Mouse (Mus musculus) CH12.LX (cell line): ENCODE measurements around the gene Rps11. TPM values are rescaled to one million over a fixed set of nuclear protein-coding genes. Genes with fewer than 3 reads are reported as not detected.

Experiments used
- DNase-seq: peaks from one replicate; pipeline ENCODE4 v3.0.0-alpha.2; 2013; ENCODE audit errors: extremely low read depth
- H3K27ac ChIP-seq: 2 replicates; pipeline ENCODE4 v1.5.1; 2012; ENCODE audit warnings: low read depth, mild to moderate bottlenecking, control low read depth, moderate library complexity; ENCODE audit not compliant: insufficient read depth
- H3K27me3 ChIP-seq: replicated peaks from 2 replicates; pipeline ENCODE3; 2012; ENCODE audit warnings: inconsistent platforms
- H3K36me3 ChIP-seq, 2 experiments: replicated peaks in 1 of 2; 2 replicates each; pipeline versions ENCODE3 to v1.6.1; 2012; ENCODE audit warnings: inconsistent platforms in 1 of 2, low read length in 1 of 2, mild to moderate bottlenecking in 1 of 2, mixed read lengths in 1 of 2, moderate library complexity in 1 of 2; ENCODE audit not compliant: control insufficient read depth in 1 of 2, insufficient read depth in 1 of 2
- H3K4me1 ChIP-seq, 2 experiments: 2 replicates each; pipeline ENCODE4 v1.6.1; 2012; ENCODE audit warnings: inconsistent platforms in 1 of 2, moderate library complexity in 1 of 2; ENCODE audit not compliant: insufficient read depth in 2 of 2, control insufficient read depth in 1 of 2
- H3K4me2 ChIP-seq: 2 replicates; pipeline ENCODE4 v1.6.1; 2012; ENCODE audit warnings: low read depth, mild to moderate bottlenecking, control low read depth; ENCODE audit not compliant: poor library complexity, insufficient read depth, severe bottlenecking
- H3K4me3 ChIP-seq, 3 experiments: fragments of 150-350 bp in 1 of 3; sonication (generic) in 1 of 3; replicated peaks in 1 of 3; 2 replicates each; pipeline versions ENCODE3 to v1.5.1; 2011 to 2012; ENCODE audit warnings: low read depth in 2 of 3, low read length in 2 of 3, mild to moderate bottlenecking in 2 of 3, moderate library complexity in 2 of 3, control low read depth in 1 of 3, improper control_type of control experiment in 1 of 3, inconsistent platforms in 1 of 3, mixed read lengths in 1 of 3; ENCODE audit not compliant: poor library complexity in 1 of 3
- H3K79me2 ChIP-seq: replicated peaks from 2 replicates; pipeline ENCODE4 v1.6.1; 2012; ENCODE audit warnings: mild to moderate bottlenecking, moderate library complexity; ENCODE audit not compliant: control insufficient read depth, poor library complexity, insufficient read depth, severe bottlenecking; ENCODE audit errors: extremely low read depth
- H3K9ac ChIP-seq: 2 replicates; pipeline ENCODE4 v1.6.1; 2012; ENCODE audit warnings: low read depth, mild to moderate bottlenecking, control low read depth, moderate library complexity; ENCODE audit not compliant: insufficient read depth
- H3K9me3 ChIP-seq: replicated peaks from 2 replicates; pipeline ENCODE3; 2012; ENCODE audit warnings: low read length, inconsistent platforms, mixed read lengths
- BHLHE40 ChIP-seq: IDR thresholded peaks from 2 replicates; pipeline ENCODE4 v1.6.1; 2011; ENCODE audit warnings: mild to moderate bottlenecking, low read depth, low read length, improper control_type of control experiment
- CHD1 ChIP-seq: IDR thresholded peaks from 2 replicates; pipeline ENCODE4 v1.6.1; 2012; ENCODE audit warnings: low read depth, low read length, improper control_type of control experiment, inconsistent platforms
- CTCF ChIP-seq, 2 experiments: IDR thresholded peaks in 1 of 2; conservative IDR thresholded peaks in 1 of 2; 2 replicates each; pipeline ENCODE4 v1.5.1; 2011 to 2012; ENCODE audit warnings: low read depth in 2 of 2, low read length in 2 of 2, improper control_type of control experiment in 1 of 2, inconsistent platforms in 1 of 2, mild to moderate bottlenecking in 1 of 2, moderate library complexity in 1 of 2
- EP300 ChIP-seq: IDR thresholded peaks from 2 replicates; pipeline ENCODE4 v1.6.1; 2011; ENCODE audit warnings: low read length, improper control_type of control experiment
- ETS1 ChIP-seq: conservative IDR thresholded peaks from 2 replicates; pipeline ENCODE4 v1.6.1; 2012; ENCODE audit warnings: low read depth, mild to moderate bottlenecking, inconsistent platforms, low read length, improper control_type of control experiment, moderate library complexity
- GABPA ChIP-seq: IDR thresholded peaks from 2 replicates; pipeline ENCODE4 v1.6.1; 2012; ENCODE audit warnings: low read depth, low read length, improper control_type of control experiment, inconsistent platforms; ENCODE audit not compliant: insufficient replicate concordance
- HCFC1 ChIP-seq: IDR thresholded peaks from 2 replicates; pipeline ENCODE4 v1.6.1; 2012; ENCODE audit warnings: low read depth, mild to moderate bottlenecking, inconsistent platforms, low read length, improper control_type of control experiment
- JUND ChIP-seq: conservative IDR thresholded peaks from 2 replicates; pipeline ENCODE4 v1.6.1; 2011; ENCODE audit warnings: low read depth, low read length, improper control_type of control experiment
- KAT2A ChIP-seq: IDR thresholded peaks from 2 replicates; pipeline ENCODE4 v1.6.1; 2012; ENCODE audit warnings: low read length, improper control_type of control experiment, inconsistent platforms; ENCODE audit not compliant: insufficient replicate concordance
- MAX ChIP-seq: IDR thresholded peaks from 2 replicates; pipeline ENCODE4 v1.6.1; 2011; ENCODE audit warnings: low read length, improper control_type of control experiment
- MAZ ChIP-seq: IDR thresholded peaks from 2 replicates; pipeline ENCODE4 v1.6.1; 2012; ENCODE audit warnings: low read depth, mild to moderate bottlenecking, inconsistent platforms, low read length, improper control_type of control experiment, moderate library complexity
- MXI1 ChIP-seq: IDR thresholded peaks from 2 replicates; pipeline ENCODE4 v1.6.1; 2011; ENCODE audit warnings: mild to moderate bottlenecking, low read depth, low read length, improper control_type of control experiment
- MYC ChIP-seq: IDR thresholded peaks from 2 replicates; pipeline ENCODE4 v1.6.1; 2011; ENCODE audit warnings: low read depth, mild to moderate bottlenecking, improper control_type of control experiment, low read length
- NELFE ChIP-seq: IDR thresholded peaks from 2 replicates; pipeline ENCODE4 v1.6.1; 2011; ENCODE audit warnings: low read depth, low read length, improper control_type of control experiment
- NRF1 ChIP-seq: IDR thresholded peaks from 2 replicates; pipeline ENCODE4 v1.6.1; 2014; ENCODE audit warnings: low read depth, mild to moderate bottlenecking, inconsistent platforms, low read length, improper control_type of control experiment, moderate library complexity
- PAX5 ChIP-seq: IDR thresholded peaks from 2 replicates; pipeline ENCODE4 v1.6.1; 2012; ENCODE audit warnings: low read length, inconsistent platforms, mixed read lengths
- POLR2AphosphoS2 ChIP-seq: IDR thresholded peaks from 2 replicates; pipeline ENCODE4 v1.6.1; 2011; ENCODE audit warnings: low read depth, low read length, improper control_type of control experiment
- RAD21 ChIP-seq: IDR thresholded peaks from 2 replicates; pipeline ENCODE4 v1.6.1; 2011; ENCODE audit warnings: low read depth, mild to moderate bottlenecking, low read length, improper control_type of control experiment, moderate library complexity
- SMC3 ChIP-seq: IDR thresholded peaks from 2 replicates; pipeline ENCODE4 v1.6.1; 2011; ENCODE audit warnings: low read depth, low read length, improper control_type of control experiment
- TBP ChIP-seq: conservative IDR thresholded peaks from 2 replicates; pipeline ENCODE4 v1.6.1; 2011; ENCODE audit warnings: low read depth, low read length, improper control_type of control experiment
- TCF12 ChIP-seq: IDR thresholded peaks from 2 replicates; pipeline ENCODE4 v1.6.1; 2014; ENCODE audit warnings: low read depth, mild to moderate bottlenecking, inconsistent platforms, low read length, improper control_type of control experiment
- USF1 ChIP-seq: IDR thresholded peaks from 2 replicates; pipeline ENCODE4 v1.6.1; 2014; ENCODE audit warnings: low read depth, mild to moderate bottlenecking, inconsistent platforms, low read length, improper control_type of control experiment
- USF2 ChIP-seq: conservative IDR thresholded peaks from 2 replicates; pipeline ENCODE4 v1.6.1; 2011; ENCODE audit warnings: low read depth, low read length, improper control_type of control experiment
- ZC3H11A ChIP-seq: IDR thresholded peaks from 2 replicates; pipeline ENCODE4 v1.6.1; 2012; ENCODE audit warnings: low read depth, mild to moderate bottlenecking, inconsistent platforms, low read length, improper control_type of control experiment
- ZKSCAN1 ChIP-seq: IDR thresholded peaks from 2 replicates; pipeline ENCODE4 v1.6.1; 2012; ENCODE audit warnings: low read depth, inconsistent platforms, low read length, improper control_type of control experiment, borderline replicate concordance
- ZMIZ1 ChIP-seq: IDR thresholded peaks from 2 replicates; pipeline ENCODE4 v1.6.1; 2012; ENCODE audit warnings: low read depth, mild to moderate bottlenecking, inconsistent platforms, low read length, improper control_type of control experiment
- ZNF384 ChIP-seq: IDR thresholded peaks from 2 replicates; pipeline ENCODE4 v1.6.1; 2012; ENCODE audit warnings: low read depth, low read length, improper control_type of control experiment, inconsistent platforms
- dilution Hi-C: fragments of 300-500 bp; cut with MboI; formaldehyde crosslinking; loops from 2 replicates; pipeline ENCODE4 v1.14.3; 2020; ENCODE audit warnings: low sequenced_read_pairs; ENCODE audit not compliant: extremely low pct_unique_long_range_greater_than_20kb, extremely low pct_ligation_motif_present
- in situ Hi-C: fragments of 300-500 bp; cut with MboI; formaldehyde crosslinking; loops from 3 replicates; pipeline ENCODE4 v1.14.3; 2019; ENCODE audit warnings: low sequenced_read_pairs, low pct_ligation_motif_present, low pct_unique_long_range_greater_than_20kb, mixed read lengths
- polyA plus RNA-seq: library from polyadenylated mRNA; unstranded; fragments of >175 nt; gene quantifications from 2 replicates; pipeline ENCODE4 v1.2.1, GENCODE M21; 2012; ENCODE audit warnings: low read depth; ENCODE audit not compliant: insufficient read length
- total RNA-seq, 2 experiments: library from RNA; depleted of rRNA; stranded (reverse); fragments of 300-350 nt in 1 of 2; fragments of >200 nt in 1 of 2; gene quantifications; 2 replicates each; pipeline ENCODE4 v1.2.3; 2012 to 2014

Rps11 gene
- total and polyA plus RNA-seq, 3 experiments, result 898 to 1,839 (median 1,699) TPM

GRCm38 (mm10) chr7:45133446-45134159 is 9.4 kb upstream of the Rps11 start:
- H3K9ac ChIP-seq, result no peak overlapping the region
- dilution Hi-C loops, result no loop called here
- H3K27ac ChIP-seq, result no peak overlapping the region
- in situ Hi-C loops, result no loop called here
- no peaks in the 10 kb centered on the region for H3K79me2 ChIP-seq
- H3K36me3 ChIP-seq, result peaks cover 0 to 23% of the 10 kb centered on the region in 2 experiments
- peak in 1 of 2 experiments; percentile 42; a peak in 2 of 4 replicates for TF ChIP-seq CTCF (conservative IDR thresholded peaks at IDR 0.05 in 1 of 2, IDR thresholded peaks at IDR 0.05 in 1 of 2; ENCODE audit: low read depth in 2 of 2, low read length in 2 of 2)
- no peak for TF ChIP-seq POLR2AphosphoS2
- TF ChIP-seq, all 38 proteins: peak for 1
- DNase-seq, result no peak
- H3K4me2 ChIP-seq, result no peak overlapping the region
- H3K4me1 ChIP-seq, result peaks cover 7 to 30% of the 10 kb centered on the region in 2 experiments
- H3K27me3 ChIP-seq, result no peaks in the 10 kb centered on the region
- H3K4me3 ChIP-seq, result no peak overlapping the region
- peaks cover 3% of the 10 kb centered on the region for H3K9me3 ChIP-seq

GRCm38 (mm10) chr7:45131850-45132249 is 7.6 kb upstream of the Rps11 start:
- dilution Hi-C loops, result no loop called here

GRCm38 (mm10) chr7:45129776-45130512 is 5.7 kb upstream of the Rps11 start:
- Histone ChIP-seq H3K4me1 (peaks cover 7 to 24% of the 10 kb centered on the region in 2 experiments; a peak in 3 of 4 replicates), H3K9ac (peak overlapping the region; percentile 77), H3K27me3 (no peaks in the 10 kb centered on the region), H3K79me2 (peaks cover 29% of the 10 kb centered on the region), H3K27ac (no peak overlapping the region), H3K4me3 (peak overlapping the region in 2 of 3 experiments; percentile 63 to 93), H3K4me2 (peak overlapping the region; percentile 53), H3K36me3 (peaks cover 21 to 53% of the 10 kb centered on the region in 2 experiments), H3K9me3 (peaks cover 3% of the 10 kb centered on the region)
- no peak for DNase-seq
- dilution Hi-C loops, result no loop called here
- in situ Hi-C loops, result loop anchor here (5.0 kb wide), 1 partner anchor 48 kb away; no protein-coding TSS in a partner anchor
- TF ChIP-seq MAZ, result no peak
- no peak for TF ChIP-seq HCFC1
- no peak for TF ChIP-seq CHD1
- TF ChIP-seq ZMIZ1, result no peak
- TF ChIP-seq RAD21, result no peak
- TF ChIP-seq MAX, result no peak
- TF ChIP-seq MYC, result no peak
- no peak for TF ChIP-seq ZC3H11A
- TF ChIP-seq PAX5, result no peak
- no peak for TF ChIP-seq CTCF (conservative IDR thresholded peaks at IDR 0.05 in 1 of 2, IDR thresholded peaks at IDR 0.05 in 1 of 2; ENCODE audit: low read depth in 2 of 2, low read length in 2 of 2)
- no peak for TF ChIP-seq TCF12
- TF ChIP-seq USF2, result no peak
- TF ChIP-seq SMC3, result no peak
- TF ChIP-seq MXI1, result no peak
- no peak for TF ChIP-seq EP300

More at GRCm38 (mm10) chr7:45131850-45132249, 7.6 kb upstream of the Rps11 start:
- peaks cover 4 to 35% of the 10 kb centered on the region in 2 experiments for H3K36me3 ChIP-seq
- no peaks in the 10 kb centered on the region for H3K27me3 ChIP-seq
- H3K27ac ChIP-seq, result no peak overlapping the region
- H3K4me1 ChIP-seq, result peaks cover 7 to 30% of the 10 kb centered on the region in 2 experiments
- TF ChIP-seq BHLHE40, result no peak
- TF ChIP-seq NRF1, result no peak
- TF ChIP-seq ZNF384, result no peak
- TF ChIP-seq TCF12, result no peak
- TF ChIP-seq USF1, result no peak
- TF ChIP-seq USF2, result no peak
- no peak for TF ChIP-seq PAX5
- TF ChIP-seq TBP, result no peak
- no peak for TF ChIP-seq MYC
- no peak for TF ChIP-seq ZKSCAN1
- no peak for TF ChIP-seq GABPA
- TF ChIP-seq JUND, result no peak
- TF ChIP-seq KAT2A, result no peak
- no peak for TF ChIP-seq HCFC1
- TF ChIP-seq ZC3H11A, result no peak
- TF ChIP-seq ETS1, result no peak
- TF ChIP-seq EP300, result no peak
- no peak for TF ChIP-seq NELFE
- TF ChIP-seq MAZ, result no peak
- H3K9ac ChIP-seq, result no peak overlapping the region
- H3K9me3 ChIP-seq, result peaks cover 3% of the 10 kb centered on the region
- no peak overlapping the region for H3K4me3 ChIP-seq
- no peak overlapping the region for H3K4me2 ChIP-seq
- in situ Hi-C loops, result no loop called here
- H3K79me2 ChIP-seq, result peaks cover 17% of the 10 kb centered on the region
- DNase-seq, result no peak
